Mouse (Mus musculus): ENCODE results near the gene Atf3. TPM values are rescaled to one million over a fixed set of nuclear protein-coding genes. Genes with fewer than 3 reads are reported as not detected.

The Atf3 gene
- polyA plus RNA-seq, 1 experiment from 2014 or later, result 1.4 TPM

DNA sequence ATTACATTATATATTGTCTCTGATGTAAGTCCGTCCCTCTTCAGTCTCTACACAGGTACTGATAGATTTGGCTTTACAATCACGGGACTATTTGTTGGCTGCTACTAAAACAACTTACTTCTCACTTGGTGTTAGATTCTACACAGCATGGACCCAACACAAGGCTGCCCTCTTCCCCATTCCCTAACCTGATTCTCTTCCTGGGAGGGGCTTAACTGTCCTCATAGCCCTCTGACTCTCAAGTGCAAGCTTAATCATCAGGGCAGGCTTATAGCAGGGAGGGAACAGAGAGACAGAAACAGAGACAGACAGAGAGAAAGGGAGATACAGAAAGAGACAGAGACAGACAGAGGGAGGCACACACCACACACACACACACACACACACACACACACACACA is 86.1 kb downstream of the Atf3 start:
- Histone ChIP-seq H3K36me3 (replicated peaks; ENCODE audit: control insufficient read depth, insufficient read depth) (no peaks in the 10 kb centered on the region), H3K9ac (no peak overlapping the region), H3K4me1 (replicated peaks; ENCODE audit: control insufficient read depth, insufficient read depth, low read length) (no peaks in the 10 kb centered on the region), H3K9me3 (ENCODE audit: control insufficient read depth, low read length) (peaks cover 11% of the 10 kb centered on the region; the same call in 1 of the 2 replicates), H3K27me3 (ENCODE audit: control insufficient read depth, insufficient read depth, low read length) (no peaks in the 10 kb centered on the region), H3K4me3 (replicated peaks; ENCODE audit: low read length) (no peak overlapping the region), H3K4me2 (replicated peaks) (no peak overlapping the region), H3K27ac (no peak overlapping the region)
- ATAC-seq (ENCODE audit: low FRiP score), result no peak
- DNase-seq (ENCODE audit: low spot score), result no peak
- WGBS, result 87% methylated on average over 2 of the region's 2 CpGs

DNA sequence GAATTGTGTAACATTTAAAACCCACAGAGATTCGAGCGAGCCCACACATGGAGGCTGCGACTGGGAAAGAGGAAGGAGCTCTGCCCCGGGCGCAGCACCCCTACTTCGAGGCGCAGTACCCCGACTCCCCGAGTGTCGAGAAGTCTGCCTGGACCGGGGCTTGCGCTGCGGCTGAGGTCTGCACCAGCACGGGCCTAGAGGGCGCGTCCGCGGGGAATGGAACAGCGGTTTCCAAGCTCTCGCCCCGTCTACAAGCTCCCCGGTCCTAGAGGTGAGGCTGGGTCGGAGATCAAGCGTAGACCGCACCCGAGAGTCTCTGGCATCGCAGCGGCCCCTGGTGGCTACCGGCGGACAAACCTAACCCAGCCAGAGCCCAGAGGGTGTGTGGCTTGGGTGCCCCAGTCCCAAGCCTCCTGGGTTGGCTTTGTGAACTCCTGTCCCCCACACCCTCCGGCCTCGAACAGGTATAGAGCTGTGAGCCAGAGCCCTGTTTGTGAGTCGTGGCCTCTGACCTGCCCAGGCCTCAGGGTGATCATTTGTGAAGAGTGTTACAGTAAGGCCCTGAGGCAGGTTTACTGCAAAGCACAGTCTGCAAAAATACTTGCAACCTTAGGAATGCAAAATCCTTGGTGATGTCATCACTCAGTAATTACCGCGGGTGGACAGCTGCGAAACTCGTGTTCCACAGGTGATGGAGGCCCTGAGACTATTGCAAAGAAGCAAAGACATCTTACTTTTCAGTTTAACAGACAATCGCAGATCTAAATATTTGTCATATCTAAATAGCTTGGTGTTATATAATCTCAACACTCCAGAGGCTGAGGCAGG is 91.8 kb downstream of the Atf3 start:
- Histone ChIP-seq H3K4me1 (replicated peaks; ENCODE audit: control insufficient read depth, insufficient read depth, low read length) (no peaks in the 10 kb centered on the region), H3K36me3 (replicated peaks; ENCODE audit: control insufficient read depth, insufficient read depth) (no peaks in the 10 kb centered on the region), H3K9ac (0 out of 2 replicates have a peak overlapping the region, but pooled peaks have one; percentile 24), H3K4me2 (replicated peaks) (peak overlapping the region; percentile 51), H3K9me3 (ENCODE audit: control insufficient read depth, low read length) (peaks cover 11% of the 10 kb centered on the region; the same call in 1 of the 2 replicates), H3K27ac (no peak overlapping the region), H3K27me3 (ENCODE audit: control insufficient read depth, insufficient read depth, low read length) (no peaks in the 10 kb centered on the region), H3K4me3 (replicated peaks; ENCODE audit: low read length) (peak overlapping the region; percentile 14; the same call in 1 of the 2 replicates)
- WGBS, result 19% methylated on average over 38 of the region's 38 CpGs
- DNase-seq (ENCODE audit: low spot score), result peak; percentile 36
- ATAC-seq (ENCODE audit: low FRiP score), result peak; percentile 72; the same call in 1 of the 2 replicates

- Histone ChIP-seq H3K4me3 (replicated peaks; ENCODE audit: low read length) (no peak overlapping the region), H3K4me2 (replicated peaks) (no peak overlapping the region), H3K9me3 (ENCODE audit: control insufficient read depth, low read length) (0 out of 2 replicates have a peak, but pooled peaks cover under 1% of the 10 kb centered on the region), H3K4me1 (replicated peaks; ENCODE audit: control insufficient read depth, insufficient read depth, low read length) (no peaks in the 10 kb centered on the region), H3K27me3 (ENCODE audit: control insufficient read depth, insufficient read depth, low read length) (no peaks in the 10 kb centered on the region), H3K27ac (no peak overlapping the region), H3K36me3 (replicated peaks; ENCODE audit: control insufficient read depth, insufficient read depth) (no peaks in the 10 kb centered on the region), H3K9ac (no peak overlapping the region)
- 54% methylated on average over 4 of the region's 4 CpGs for WGBS
- DNase-seq (ENCODE audit: low spot score) (no peak), ATAC-seq (ENCODE audit: low FRiP score) (no peak)
Observed at GRCm38 (mm10) chr1:191124288-191124687, 93.6 kb downstream of the Atf3 start.

GRCm38 (mm10) chr1:191123696-191124095 is 94.1 kb downstream of the Atf3 start:
- Histone ChIP-seq H3K27ac (no peak overlapping the region), H3K4me1 (replicated peaks; ENCODE audit: control insufficient read depth, insufficient read depth, low read length) (no peaks in the 10 kb centered on the region), H3K9me3 (ENCODE audit: control insufficient read depth, low read length) (no peaks in the 10 kb centered on the region), H3K4me3 (replicated peaks; ENCODE audit: low read length) (no peak overlapping the region), H3K4me2 (replicated peaks) (no peak overlapping the region), H3K36me3 (replicated peaks; ENCODE audit: control insufficient read depth, insufficient read depth) (no peaks in the 10 kb centered on the region), H3K27me3 (ENCODE audit: control insufficient read depth, insufficient read depth, low read length) (no peaks in the 10 kb centered on the region), H3K9ac (no peak overlapping the region)
- ATAC-seq (ENCODE audit: low FRiP score) (no peak), DNase-seq (ENCODE audit: low spot score) (no peak)
- 92% methylated on average over 2 of the region's 2 CpGs for WGBS

- Histone ChIP-seq H3K27me3 (ENCODE audit: control insufficient read depth, insufficient read depth, low read length) (no peaks in the 10 kb centered on the region), H3K27ac (no peak overlapping the region), H3K4me2 (replicated peaks) (no peak overlapping the region), H3K9me3 (ENCODE audit: control insufficient read depth, low read length) (no peaks in the 10 kb centered on the region), H3K36me3 (replicated peaks; ENCODE audit: control insufficient read depth, insufficient read depth) (no peaks in the 10 kb centered on the region), H3K4me3 (replicated peaks; ENCODE audit: low read length) (no peak overlapping the region), H3K9ac (no peak overlapping the region), H3K4me1 (replicated peaks; ENCODE audit: control insufficient read depth, insufficient read depth, low read length) (no peaks in the 10 kb centered on the region)
- ATAC-seq (ENCODE audit: low FRiP score) (no peak), DNase-seq (ENCODE audit: low spot score) (no peak)
- WGBS, result 66% methylated on average over 3 of the region's 3 CpGs
Observed at GRCm38 (mm10) chr1:191122744-191123143, 95.1 kb downstream of the Atf3 start.

Other genes starting within 250 kb of the Atf3 start
- 102 and 109 TPM in 2 replicates for gene Vash2, start 238.7 kb downstream of the Atf3 start, polyA plus RNA-seq (2014; fragmentation: Nextera tagmentation; extraction: Ambion mirVana)
- 10.3 and 11.6 TPM in 2 replicates for gene Flvcr1, start 191.9 kb downstream of the Atf3 start, polyA plus RNA-seq (2014; fragmentation: Nextera tagmentation; extraction: Ambion mirVana)
- gene Spata45, start 181.4 kb downstream of the Atf3 start, polyA plus RNA-seq (2014; fragmentation: Nextera tagmentation; extraction: Ambion mirVana), result not detected in 2 replicates
- gene Tatdn3, start 155.1 kb downstream of the Atf3 start, polyA plus RNA-seq (2014; fragmentation: Nextera tagmentation; extraction: Ambion mirVana), result 13.1 and 14.9 TPM in 2 replicates
- 3.6 and 5.0 TPM in 2 replicates for gene Nsl1, start 155.0 kb downstream of the Atf3 start, polyA plus RNA-seq (2014; fragmentation: Nextera tagmentation; extraction: Ambion mirVana)
- 1.5 and 2.2 TPM in 2 replicates for gene Batf3, start 120.2 kb downstream of the Atf3 start, polyA plus RNA-seq (2014; fragmentation: Nextera tagmentation; extraction: Ambion mirVana)
- not detected in 2 replicates for gene Fam71a, start 53.2 kb downstream of the Atf3 start, polyA plus RNA-seq (2014; fragmentation: Nextera tagmentation; extraction: Ambion mirVana)
- gene Nenf, start 100.2 kb upstream of the Atf3 start, polyA plus RNA-seq (2014; fragmentation: Nextera tagmentation; extraction: Ambion mirVana), result 161 and 166 TPM in 2 replicates
- gene Tmem206, start 107.9 kb upstream of the Atf3 start, polyA plus RNA-seq (2014; fragmentation: Nextera tagmentation; extraction: Ambion mirVana), result 35.9 and 38.0 TPM in 2 replicates
- 12.6 and 14.4 TPM in 2 replicates for gene Ppp2r5a, start 185.2 kb upstream of the Atf3 start, polyA plus RNA-seq (2014; fragmentation: Nextera tagmentation; extraction: Ambion mirVana)